Mouse (Mus musculus) myocyte (in vitro differentiated cells): ENCODE results near the gene Hmcn2.

Experiments used
- E2F4 ChIP-seq: IDR thresholded peaks from one replicate; pipeline ENCODE4 v1.6.1; 2011; ENCODE audit warnings: mild to moderate bottlenecking, control low read depth, moderate library complexity; ENCODE audit not compliant: insufficient read depth
- MAX ChIP-seq: IDR thresholded peaks from one replicate; pipeline ENCODE4 v1.6.1; 2011; ENCODE audit warnings: low read depth, mild to moderate bottlenecking, control low read depth
- POLR2A ChIP-seq: IDR thresholded peaks from one replicate; pipeline ENCODE4 v1.6.1; 2011; ENCODE audit warnings: low read depth, mild to moderate bottlenecking, control low read depth, moderate library complexity; ENCODE audit not compliant: insufficient read length
- POLR2AphosphoS2 ChIP-seq: IDR thresholded peaks from one replicate; pipeline ENCODE4 v1.6.1; 2011; ENCODE audit warnings: low read depth, control low read depth; ENCODE audit not compliant: insufficient read length
- REST ChIP-seq: IDR thresholded peaks from one replicate; pipeline ENCODE4 v1.6.1; 2011; ENCODE audit warnings: mild to moderate bottlenecking, control low read depth, moderate library complexity; ENCODE audit not compliant: insufficient read depth, insufficient read length
- TCF12 ChIP-seq: IDR thresholded peaks from one replicate; pipeline ENCODE4 v1.6.1; 2011; ENCODE audit warnings: mild to moderate bottlenecking, control low read depth; ENCODE audit not compliant: poor library complexity, insufficient read depth, severe bottlenecking
- TCF3 ChIP-seq: IDR thresholded peaks from one replicate; pipeline ENCODE4 v1.6.1; 2011; ENCODE audit warnings: low read depth, control low read depth; ENCODE audit not compliant: insufficient read length

DNA sequence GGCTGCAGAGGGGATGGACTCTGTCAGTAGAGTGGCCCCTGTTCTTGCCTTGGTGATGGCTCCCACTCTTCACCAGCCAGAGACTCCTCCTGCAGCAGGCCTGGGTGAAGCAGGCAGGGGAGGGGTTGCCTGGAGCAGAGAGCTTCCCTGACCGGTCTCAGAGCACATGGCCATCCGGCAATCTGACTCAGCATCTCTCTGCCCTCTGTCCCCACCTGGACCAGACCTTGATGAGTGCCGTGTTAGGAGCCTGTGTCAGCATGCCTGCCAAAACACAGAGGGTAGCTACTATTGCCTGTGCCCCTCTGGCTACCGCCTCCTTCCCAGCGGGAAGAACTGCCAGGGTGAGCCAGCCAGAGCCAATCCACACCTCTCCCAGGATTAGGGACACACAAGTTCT is 144.2 kb downstream of the Hmcn2 start:
- TF ChIP-seq E2F4, result no peak
- no peak for TF ChIP-seq MAX
- no peak for TF ChIP-seq TCF12
- TF ChIP-seq POLR2A, result no peak
- TF ChIP-seq TCF3, result no peak
- no peak for TF ChIP-seq REST
- no peak for TF ChIP-seq POLR2AphosphoS2
